Mouse (Mus musculus) testis, adult 2 months (tissue): ENCODE data around the gene Msh2.

ENCODE experiments used
- CTCF ChIP-seq: fragments of 200-500 bp; IDR thresholded peaks from 2 replicates; pipeline ENCODE4 v1.5.1; 2012; ENCODE audit warnings: low read depth, mild to moderate bottlenecking, inconsistent platforms, low read length, moderate library complexity; ENCODE audit not compliant: control insufficient read depth, insufficient read depth, insufficient replicate concordance
- POLR2A ChIP-seq: fragments of 200-500 bp; IDR thresholded peaks from 2 replicates; pipeline ENCODE4 v1.6.1; 2012; ENCODE audit warnings: low read depth, mild to moderate bottlenecking, inconsistent platforms, low read length, moderate library complexity; ENCODE audit not compliant: control insufficient read depth

DNA sequence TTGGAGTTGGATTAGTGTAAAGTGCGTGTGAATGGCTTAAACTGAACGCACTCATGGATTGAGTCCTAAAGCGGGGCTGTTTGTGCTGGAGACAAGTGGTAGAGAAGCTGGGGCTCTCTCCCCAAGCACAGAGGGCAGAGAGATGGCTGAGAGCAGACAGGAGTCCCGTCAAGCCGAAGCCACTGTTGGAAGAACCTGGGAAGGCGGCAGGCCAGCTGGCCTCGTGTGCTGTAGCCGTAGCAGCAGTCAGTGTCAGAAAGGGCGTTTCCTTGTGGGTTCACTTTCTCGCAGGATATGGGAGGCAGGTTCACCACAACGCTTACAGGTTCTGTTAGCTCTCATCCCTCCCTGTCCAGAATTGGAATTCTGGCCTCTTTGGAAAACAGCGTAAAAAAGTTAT lies 31.1 kb upstream of the Msh2 start:
- TF ChIP-seq POLR2A (no peak), CTCF (no peak)
